Mouse (Mus musculus): ENCODE results near the gene Atp8b5.

DNA sequence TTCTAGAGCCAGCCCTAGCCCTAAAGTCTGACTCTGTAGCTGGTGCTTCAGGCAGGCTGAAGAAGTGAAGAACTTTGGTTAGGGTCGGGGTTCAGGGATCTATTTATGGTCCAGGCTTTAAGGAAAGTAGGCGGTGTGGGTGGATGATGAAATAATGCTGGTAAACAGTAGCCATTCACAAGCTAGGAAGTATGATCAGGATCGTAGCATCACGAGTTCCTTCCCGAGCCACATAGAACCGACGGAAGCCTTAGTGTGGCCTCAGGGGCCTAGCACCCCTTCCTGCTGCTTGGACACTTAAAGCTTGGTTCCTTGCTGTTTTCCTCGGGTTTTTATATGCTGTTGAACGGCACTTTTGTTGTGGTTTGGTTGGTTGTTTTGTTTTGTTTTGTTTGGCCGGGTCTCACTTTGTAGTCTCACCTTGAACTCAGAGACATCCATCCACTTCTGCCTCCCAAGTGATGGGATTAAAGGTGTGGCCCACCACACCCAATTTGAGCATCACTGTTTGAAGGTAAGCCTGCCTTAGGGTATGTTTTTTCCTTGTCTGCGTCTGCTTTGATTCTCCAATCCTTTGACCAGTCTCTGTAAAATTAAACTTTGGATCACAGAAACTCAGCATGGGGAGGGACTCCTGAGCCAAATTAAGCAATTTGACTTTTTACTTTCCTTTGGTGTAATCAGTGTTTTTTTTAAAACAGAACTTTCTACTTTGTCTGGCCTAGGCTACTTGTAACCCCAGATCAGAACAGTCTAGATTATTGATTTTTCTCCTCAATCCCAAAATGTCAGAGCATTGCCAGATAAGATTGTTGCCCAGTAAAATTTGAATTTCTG is 116.5 kb downstream of the Atp8b5 start:
- TF ChIP-seq GATA1 (IDR thresholded peaks at IDR 0.05; ENCODE audit: low read length) (no peak), TAL1 (IDR thresholded peaks at IDR 0.05; ENCODE audit: low read length) (no peak)

Data from erythroblast, embryonic 14.5 days (primary cell).